Mouse (Mus musculus) neural tube, embryonic 12.5 days (tissue): ENCODE results near the gene Acad9. TPM values are rescaled to one million over a fixed set of nuclear protein-coding genes. Genes with fewer than 3 reads are reported as not detected.

Source experiments
- ATAC-seq: fragments of 200-750 bp; cut with Nextera tagmentation; 2 replicates; pipeline ENCODE4 v1.8.0; 2017; ENCODE audit warnings: low read depth, mild to moderate bottlenecking, moderate TSS enrichment, moderate library complexity; ENCODE audit not compliant: low FRiP score
- H3K27ac ChIP-seq: fragments of 300-500 bp; sonication (generic); 2 replicates; pipeline ENCODE4 v1.5.1; 2016
- H3K27me3 ChIP-seq: fragments of 300-500 bp; sonication (generic); replicated peaks from 2 replicates; pipeline ENCODE4 v1.6.1; 2016; ENCODE audit warnings: mild to moderate bottlenecking
- H3K36me3 ChIP-seq: fragments of 300-500 bp; sonication (generic); 2 replicates; pipeline ENCODE4 v1.6.1; 2016; ENCODE audit warnings: mild to moderate bottlenecking
- H3K4me1 ChIP-seq: fragments of 300-500 bp; sonication (generic); 2 replicates; pipeline ENCODE4 v1.6.1; 2016
- H3K4me2 ChIP-seq: fragments of 300-500 bp; sonication (generic); replicated peaks from 2 replicates; pipeline ENCODE4 v1.6.1; 2016; ENCODE audit warnings: mild to moderate bottlenecking
- H3K4me3 ChIP-seq: fragments of 300-500 bp; sonication (generic); 2 replicates; pipeline ENCODE4 v1.5.1; 2016
- H3K9ac ChIP-seq: fragments of 300-500 bp; sonication (generic); 2 replicates; pipeline ENCODE4 v1.6.1; 2016; ENCODE audit warnings: mild to moderate bottlenecking
- H3K9me3 ChIP-seq: fragments of 300-500 bp; sonication (generic); 2 replicates; pipeline ENCODE4 v1.6.1; 2016; ENCODE audit warnings: mild to moderate bottlenecking
- WGBS: fragments of 180-500 bp; shearing (Covaris S2); methylation state at CpG from one replicate; pipeline ENCODE4 v1.1.7; 2016; 5-methylcytosine and 5-hydroxymethylcytosine counted together
- polyA plus RNA-seq: library from polyadenylated mRNA; unstranded; fragments of >200 nt; fragmentation: Nextera tagmentation; extraction: Ambion mirVana; gene quantifications from 2 replicates; pipeline ENCODE4 v1.2.1, GENCODE M21; 2016

Gene Acad9
- polyA plus RNA-seq, 1 experiment from 2014 or later: 93.5 TPM

DNA sequence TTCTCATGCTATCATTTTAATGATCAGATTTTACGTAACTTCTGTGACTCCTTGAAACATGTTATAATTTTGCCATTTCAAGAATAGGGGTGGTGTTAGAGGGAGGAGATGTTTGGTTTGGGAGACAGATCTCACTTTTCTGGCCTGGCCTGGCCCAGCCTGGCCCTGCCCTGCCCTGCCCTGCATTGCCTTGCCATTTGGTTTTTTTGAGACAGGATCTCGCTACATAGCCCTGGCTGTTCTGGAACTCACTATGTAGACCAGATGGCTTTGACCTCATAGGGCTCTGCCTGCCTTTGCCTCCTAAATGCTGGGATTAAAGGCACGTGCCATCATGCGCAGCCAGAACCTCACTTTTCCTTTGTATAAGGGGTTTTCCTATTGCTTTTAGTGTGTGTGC lies 4.7 kb downstream of the Acad9 start:
- no peak overlapping the region for H3K9ac ChIP-seq
- H3K4me1 ChIP-seq: peaks cover 15% of the 10 kb centered on the region
- WGBS: 95% methylated on average over 4 of the region's 4 CpGs
- peaks cover 37% of the 10 kb centered on the region for H3K36me3 ChIP-seq
- no peak overlapping the region for H3K4me3 ChIP-seq
- no peak for ATAC-seq
- no peaks in the 10 kb centered on the region for H3K9me3 ChIP-seq
- H3K27ac ChIP-seq: no peak overlapping the region
- no peaks in the 10 kb centered on the region for H3K27me3 ChIP-seq
- no peak overlapping the region for H3K4me2 ChIP-seq

GRCm38 (mm10) chr3:36071047-36071446 lies 5.3 kb downstream of the Acad9 start:
- Histone ChIP-seq H3K36me3 (peaks cover 43% of the 10 kb centered on the region), H3K27ac (no peak overlapping the region), H3K27me3 (no peaks in the 10 kb centered on the region), H3K4me2 (no peak overlapping the region), H3K4me1 (peaks cover 15% of the 10 kb centered on the region), H3K4me3 (no peak overlapping the region), H3K9me3 (no peaks in the 10 kb centered on the region), H3K9ac (no peak overlapping the region)
- no peak for ATAC-seq
- WGBS: 88% methylated on average over 5 of the region's 5 CpGs

DNA sequence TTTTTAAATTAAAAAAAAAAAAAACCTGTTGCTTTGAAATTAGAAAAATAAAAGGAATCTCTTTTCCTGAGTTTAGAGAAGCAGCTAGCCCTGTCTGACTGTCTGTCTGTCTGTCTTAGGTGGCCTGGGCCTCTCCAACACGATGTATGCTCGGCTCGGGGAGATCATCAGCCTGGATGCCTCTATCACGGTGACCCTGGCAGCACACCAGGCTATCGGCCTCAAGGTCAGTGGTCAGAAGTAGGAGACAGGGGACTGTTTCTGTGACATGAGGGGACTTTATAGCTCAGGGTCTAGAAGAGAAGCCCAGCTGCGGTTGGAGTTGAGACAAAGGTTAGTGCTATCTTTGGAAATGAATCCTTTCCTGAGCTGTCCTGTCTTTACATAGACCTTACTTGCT lies 8.5 kb downstream of the Acad9 start:
- WGBS: 94% methylated on average over 6 of the region's 6 CpGs
- peaks cover 73% of the 10 kb centered on the region for H3K36me3 ChIP-seq
- no peaks in the 10 kb centered on the region for H3K27me3 ChIP-seq
- no peak for ATAC-seq
- H3K27ac ChIP-seq: no peak overlapping the region
- H3K4me2 ChIP-seq: no peak overlapping the region
- H3K9ac ChIP-seq: no peak overlapping the region
- no peak overlapping the region for H3K4me3 ChIP-seq
- H3K4me1 ChIP-seq: no peaks in the 10 kb centered on the region
- H3K9me3 ChIP-seq: no peaks in the 10 kb centered on the region

GRCm38 (mm10) chr3:36075466-36075865 lies 9.7 kb downstream of the Acad9 start:
- H3K36me3 ChIP-seq: peaks cover 78% of the 10 kb centered on the region
- H3K4me2 ChIP-seq: no peak overlapping the region
- H3K4me1 ChIP-seq: no peaks in the 10 kb centered on the region
- H3K4me3 ChIP-seq: no peak overlapping the region
- H3K27me3 ChIP-seq: no peaks in the 10 kb centered on the region
- no peak overlapping the region for H3K9ac ChIP-seq
- WGBS: 95% methylated on average over 6 of the region's 6 CpGs
- no peak overlapping the region for H3K27ac ChIP-seq
- ATAC-seq: no peak
- no peaks in the 10 kb centered on the region for H3K9me3 ChIP-seq

GRCm38 (mm10) chr3:36077386-36077785 lies 11.6 kb downstream of the Acad9 start:
- 94% methylated on average over 3 of the region's 3 CpGs for WGBS

GRCm38 (mm10) chr3:36079886-36080285 lies 14.1 kb downstream of the Acad9 start:
- no peak overlapping the region for H3K9ac ChIP-seq
- no peaks in the 10 kb centered on the region for H3K9me3 ChIP-seq
- H3K27me3 ChIP-seq: no peaks in the 10 kb centered on the region
- H3K4me3 ChIP-seq: no peak overlapping the region
- ATAC-seq: no peak
- 91% methylated on average over 5 of the region's 5 CpGs for WGBS
- H3K27ac ChIP-seq: no peak overlapping the region
- no peaks in the 10 kb centered on the region for H3K4me1 ChIP-seq
- H3K4me2 ChIP-seq: no peak overlapping the region
- peaks cover 94% of the 10 kb centered on the region for H3K36me3 ChIP-seq

More at GRCm38 (mm10) chr3:36077386-36077785, 11.6 kb downstream of the Acad9 start:
- no peak overlapping the region for H3K4me2 ChIP-seq
- H3K4me3 ChIP-seq: no peak overlapping the region
- H3K9ac ChIP-seq: no peak overlapping the region
- H3K9me3 ChIP-seq: no peaks in the 10 kb centered on the region
- no peak overlapping the region for H3K27ac ChIP-seq
- H3K27me3 ChIP-seq: no peaks in the 10 kb centered on the region
- H3K4me1 ChIP-seq: no peaks in the 10 kb centered on the region
- no peak for ATAC-seq
- peaks cover 87% of the 10 kb centered on the region for H3K36me3 ChIP-seq

DNA sequence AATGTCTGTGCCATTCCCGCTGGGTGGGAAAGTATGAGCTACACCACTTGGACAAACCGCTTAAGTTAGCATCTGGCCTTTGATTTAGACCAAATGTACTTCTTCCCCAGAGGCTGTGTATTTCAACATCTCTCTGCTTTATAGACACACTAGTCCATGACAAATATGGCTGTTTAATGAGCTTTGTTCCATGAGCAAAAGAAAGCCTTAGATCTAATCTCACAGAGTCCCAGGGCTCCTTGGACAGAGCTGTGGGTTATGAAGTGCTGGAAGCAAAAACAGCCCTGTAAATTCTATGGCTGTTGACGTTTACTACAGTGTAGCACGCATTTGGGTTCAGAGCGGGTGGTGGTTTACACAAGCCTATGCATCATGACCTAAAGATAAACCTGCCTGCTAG lies 15.0 kb downstream of the Acad9 start:
- WGBS: 93% methylated on average over 5 of the region's 5 CpGs
- Histone ChIP-seq H3K27ac (no peak overlapping the region), H3K4me3 (no peak overlapping the region), H3K27me3 (no peaks in the 10 kb centered on the region), H3K9ac (no peak overlapping the region), H3K9me3 (no peaks in the 10 kb centered on the region), H3K36me3 (peaks cover 94% of the 10 kb centered on the region), H3K4me2 (no peak overlapping the region), H3K4me1 (no peaks in the 10 kb centered on the region)
- no peak for ATAC-seq

- Histone ChIP-seq H3K9ac (no peak overlapping the region), H3K4me1 (no peaks in the 10 kb centered on the region), H3K27ac (no peak overlapping the region), H3K4me2 (no peak overlapping the region), H3K36me3 (peaks cover 92% of the 10 kb centered on the region), H3K27me3 (no peaks in the 10 kb centered on the region), H3K9me3 (no peaks in the 10 kb centered on the region), H3K4me3 (no peak overlapping the region)
- no peak for ATAC-seq
- WGBS: 96% methylated on average over 4 of the region's 4 CpGs
These were observed 17.1 kb downstream of the Acad9 start for GRCm38 (mm10) chr3:36082843-36083242.

DNA sequence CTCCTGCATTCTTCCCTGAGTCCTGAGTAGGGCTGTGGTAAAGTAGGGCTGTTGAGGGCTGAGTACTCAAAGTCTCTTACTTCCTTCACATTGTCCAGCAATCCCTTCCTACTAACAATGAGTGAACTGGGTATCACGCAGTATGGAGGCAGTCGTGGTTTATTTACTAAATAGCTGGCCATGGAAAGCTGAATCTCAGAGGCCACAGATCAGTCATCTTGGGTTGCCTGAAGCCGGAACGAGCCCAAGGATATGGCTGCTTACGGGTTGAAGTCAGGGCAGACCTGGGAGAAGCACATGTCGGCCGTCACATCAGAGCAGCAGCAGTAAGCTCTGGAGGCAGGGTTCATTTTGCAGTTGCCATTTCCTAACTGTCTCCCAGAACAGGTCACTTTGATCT lies 17.6 kb downstream of the Acad9 start:
- Histone ChIP-seq H3K4me3 (no peak overlapping the region), H3K36me3 (peaks cover 92% of the 10 kb centered on the region), H3K27ac (no peak overlapping the region), H3K4me1 (no peaks in the 10 kb centered on the region), H3K9ac (no peak overlapping the region), H3K4me2 (no peak overlapping the region), H3K9me3 (no peaks in the 10 kb centered on the region), H3K27me3 (no peaks in the 10 kb centered on the region)
- no peak for ATAC-seq
- WGBS: 95% methylated on average over 7 of the region's 7 CpGs

DNA sequence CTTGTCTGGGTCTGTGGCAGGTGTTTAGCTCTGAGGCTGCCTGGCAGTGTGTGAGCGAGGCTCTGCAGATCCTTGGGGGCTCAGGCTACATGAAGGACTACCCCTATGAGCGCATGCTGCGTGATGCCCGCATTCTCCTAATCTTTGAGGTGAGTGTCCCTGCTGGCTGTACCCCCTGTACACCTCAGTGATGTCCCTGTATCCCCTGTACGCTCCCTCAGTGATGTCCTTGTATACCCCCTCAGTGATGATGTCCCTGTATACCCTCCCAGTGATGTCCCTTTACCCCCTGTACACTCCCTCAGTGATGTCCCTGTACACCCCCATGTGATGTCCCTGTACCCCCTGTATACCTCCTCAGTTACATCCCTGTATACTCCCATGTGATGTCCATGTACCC lies 19.6 kb downstream of the Acad9 start:
- Histone ChIP-seq H3K27me3 (no peaks in the 10 kb centered on the region), H3K4me1 (no peaks in the 10 kb centered on the region), H3K27ac (no peak overlapping the region), H3K9me3 (no peaks in the 10 kb centered on the region), H3K4me3 (no peak overlapping the region), H3K9ac (no peak overlapping the region), H3K36me3 (peaks cover 93% of the 10 kb centered on the region), H3K4me2 (no peak overlapping the region)
- WGBS: 96% methylated on average over 5 of the region's 5 CpGs
- ATAC-seq: no peak

- no peak for ATAC-seq
- H3K27me3 ChIP-seq: no peaks in the 10 kb centered on the region
- no peak overlapping the region for H3K27ac ChIP-seq
- H3K9ac ChIP-seq: no peak overlapping the region
- H3K4me3 ChIP-seq: no peak overlapping the region
- H3K4me1 ChIP-seq: no peaks in the 10 kb centered on the region
- H3K36me3 ChIP-seq: peaks cover 82% of the 10 kb centered on the region
- H3K4me2 ChIP-seq: no peak overlapping the region
- H3K9me3 ChIP-seq: no peaks in the 10 kb centered on the region
- 94% methylated on average over 9 of the region's 9 CpGs for WGBS
These were observed 21.8 kb downstream of the Acad9 start for GRCm38 (mm10) chr3:36087591-36087990.

GRCm38 (mm10) chr3:36095371-36095770 lies 29.6 kb downstream of the Acad9 start:
- Histone ChIP-seq H3K4me3 (no peak overlapping the region), H3K9ac (no peak overlapping the region), H3K27ac (no peak overlapping the region), H3K9me3 (no peaks in the 10 kb centered on the region), H3K36me3 (peaks cover 11% of the 10 kb centered on the region), H3K27me3 (no peaks in the 10 kb centered on the region), H3K4me1 (no peaks in the 10 kb centered on the region), H3K4me2 (no peak overlapping the region)
- no peak for ATAC-seq
- 85% methylated on average over 2 of the region's 2 CpGs for WGBS

DNA sequence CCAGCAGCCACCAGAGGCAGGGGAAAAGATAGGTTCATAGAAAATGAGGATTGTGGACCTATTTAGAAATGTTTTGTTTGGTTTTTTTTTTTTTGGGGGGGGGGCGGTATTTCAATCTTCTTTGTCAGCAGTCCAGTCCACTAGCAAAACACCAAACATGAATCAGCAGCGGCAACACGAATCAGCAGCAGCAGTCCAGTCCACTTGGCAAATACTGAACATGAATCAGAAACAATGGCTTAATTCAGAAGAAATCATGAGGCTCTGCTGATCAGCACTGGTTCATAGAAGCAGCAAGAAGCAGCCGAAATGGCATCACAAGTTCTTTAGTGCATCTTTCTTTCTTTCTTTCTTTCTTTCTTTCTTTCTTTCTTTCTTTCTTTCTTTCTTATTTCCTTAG lies 50.3 kb downstream of the Acad9 start:
- WGBS: 88% methylated on average over 4 of the region's 4 CpGs
- no peak for ATAC-seq

More for the DNA sequence above, 50.3 kb downstream of the Acad9 start:
- no peaks in the 10 kb centered on the region for H3K4me1 ChIP-seq
- no peak overlapping the region for H3K4me2 ChIP-seq
- H3K9ac ChIP-seq: no peak overlapping the region
- no peak overlapping the region for H3K4me3 ChIP-seq
- no peaks in the 10 kb centered on the region for H3K9me3 ChIP-seq
- no peaks in the 10 kb centered on the region for H3K36me3 ChIP-seq
- no peak overlapping the region for H3K27ac ChIP-seq
- no peaks in the 10 kb centered on the region for H3K27me3 ChIP-seq
